In genomic region chr1:20795178-20795577, GRCm38 (mm10) we compare ENCODE assay signal across 18 mouse cellular contexts. TPM values are rescaled to one million over a fixed set of nuclear protein-coding genes. Genes with fewer than 3 reads are reported as not detected.
"Had no signal": no experiment of that assay in that cellular context is flagged by ENCODE, and none has a peak within 500 bp of the region (broad histone marks: within the 10 kb centered on the region; RNA-seq: fewer than 3 reads in every experiment).

No protein-coding gene starts in this region.

- H3K9me3 ChIP-seq: limb, embryonic 13.5 days; midbrain, embryonic 10.5 days; neural tube, embryonic 12.5 days; stomach, embryonic 15.5 days had no signal

- H3K27me3 ChIP-seq: limb, embryonic 13.5 days; neural tube, embryonic 12.5 days; stomach, embryonic 15.5 days had no signal

- H3K4me1 ChIP-seq: limb, embryonic 13.5 days; midbrain, embryonic 10.5 days; neural tube, embryonic 12.5 days; stomach, embryonic 15.5 days had no signal

- H3K4me3 ChIP-seq: limb, embryonic 13.5 days; midbrain, embryonic 10.5 days; neural tube, embryonic 12.5 days; stomach, embryonic 15.5 days had no signal

- H3K27ac ChIP-seq: limb, embryonic 13.5 days; midbrain, embryonic 10.5 days; neural tube, embryonic 12.5 days; stomach, embryonic 15.5 days had no signal

- DNase-seq: kidney, adult 8-10 months; kidney, postnatal 25 days; layer of hippocampus, adult 9-11 months; layer of hippocampus, postnatal 36 days; left cerebral cortex, postnatal 4 days; lung, adult 18-20 months; lung, postnatal 36 days; midbrain, embryonic 14.5 days; thymus, adult 2 months; thymus, postnatal 36 days had no signal

- H3K9ac ChIP-seq: limb, embryonic 13.5 days; neural tube, embryonic 12.5 days; stomach, embryonic 15.5 days had no signal

- H3K4me2 ChIP-seq: limb, embryonic 13.5 days; neural tube, embryonic 12.5 days; stomach, embryonic 15.5 days had no signal

- H3K36me3 ChIP-seq: neural tube, embryonic 12.5 days had no signal

- ATAC-seq: inflammation-experienced regulatory T-cells, adult 6 months; intestine, postnatal 0 days had no signal

RNA-seq across cellular contexts. Expression of gene Il17f, which starts 4.8 kb away (rescaled TPM):
- polyA plus RNA-seq: intestine, postnatal 0 days; kidney, embryonic 16.5 days; lung, embryonic 16.5 days; midbrain, embryonic 10.5 days; midbrain, embryonic 14.5 days had no signal
